Mouse (Mus musculus) fibroblast of lung, adult 2 months (primary cell): ENCODE results near the gene Tex14.

Experiments
- DNase-seq: peaks from one replicate; pipeline ENCODE4 v3.0.0-alpha.2; 2011; ENCODE audit warnings: low read depth

Tex14 gene

DNA sequence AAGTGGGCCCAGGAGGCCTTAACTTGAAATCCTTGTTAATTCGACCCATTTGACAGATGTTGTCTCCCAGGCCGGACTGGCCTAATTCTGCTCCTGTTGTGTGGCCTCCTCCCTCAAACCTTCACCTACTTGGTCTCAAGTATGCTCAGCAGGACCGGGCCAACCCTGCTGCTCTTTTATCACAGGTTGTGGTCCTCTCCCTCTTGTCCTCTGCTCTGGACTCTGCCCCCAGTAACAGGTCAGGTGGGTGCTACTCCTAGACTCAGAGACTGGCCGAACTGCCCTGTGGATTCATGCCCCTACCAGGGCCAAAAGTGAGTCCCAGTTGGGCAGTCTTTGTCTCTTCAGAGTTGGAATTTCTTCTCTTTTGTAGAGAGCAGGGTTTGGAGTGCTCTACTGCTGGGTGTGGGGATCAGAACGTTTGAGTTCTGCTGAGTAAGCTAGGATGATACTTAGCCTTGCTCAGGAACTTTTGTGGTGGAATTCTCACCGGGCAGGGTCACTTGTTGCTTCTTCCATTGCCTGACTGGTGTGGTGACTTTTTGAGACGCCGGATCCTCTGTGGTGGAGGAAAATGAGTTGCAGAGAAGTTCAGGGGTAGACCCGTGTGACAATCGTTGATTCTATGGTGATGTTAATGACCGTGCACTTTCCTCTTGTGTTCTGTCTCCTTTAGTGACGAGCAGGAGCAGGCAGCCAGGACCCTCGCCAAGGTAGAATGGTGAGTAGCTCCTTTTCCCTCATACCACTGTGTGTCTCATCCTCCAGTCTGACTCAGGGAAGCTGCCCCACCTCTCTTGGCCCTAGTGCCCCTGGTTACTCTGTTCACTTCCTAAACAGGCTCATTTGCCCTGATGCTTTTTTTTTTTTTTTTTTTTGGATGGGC is 188.1 kb downstream of the Tex14 start:
- no peak for DNase-seq

DNA sequence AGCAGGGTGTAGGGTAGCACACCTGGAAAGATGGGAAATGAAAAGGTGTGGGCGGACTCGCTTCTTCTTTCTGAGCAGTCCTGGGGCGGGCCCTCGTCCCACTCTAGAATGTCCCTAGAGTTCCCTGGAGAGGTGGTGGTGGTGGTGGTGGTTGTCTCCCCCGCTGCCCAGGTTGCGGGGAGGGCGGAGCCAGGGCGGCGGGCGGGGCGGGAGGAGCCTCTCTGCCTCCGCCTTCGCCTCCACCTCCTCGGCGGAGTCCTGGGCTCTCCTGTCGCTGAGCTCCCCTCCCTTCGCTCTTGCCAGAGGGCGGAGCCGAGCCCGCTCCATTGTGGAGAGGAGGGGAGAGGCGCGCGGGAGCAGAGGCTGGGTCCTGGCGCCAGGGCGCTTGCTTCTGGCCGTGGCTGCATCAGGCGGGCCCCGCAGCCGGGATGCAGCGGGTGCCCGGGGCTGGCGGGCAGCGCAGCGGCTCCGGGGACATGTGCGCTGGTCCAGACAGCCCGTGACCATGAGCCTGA is 190.5 kb downstream of the Tex14 start:
- peak; percentile 66 for DNase-seq

DNA sequence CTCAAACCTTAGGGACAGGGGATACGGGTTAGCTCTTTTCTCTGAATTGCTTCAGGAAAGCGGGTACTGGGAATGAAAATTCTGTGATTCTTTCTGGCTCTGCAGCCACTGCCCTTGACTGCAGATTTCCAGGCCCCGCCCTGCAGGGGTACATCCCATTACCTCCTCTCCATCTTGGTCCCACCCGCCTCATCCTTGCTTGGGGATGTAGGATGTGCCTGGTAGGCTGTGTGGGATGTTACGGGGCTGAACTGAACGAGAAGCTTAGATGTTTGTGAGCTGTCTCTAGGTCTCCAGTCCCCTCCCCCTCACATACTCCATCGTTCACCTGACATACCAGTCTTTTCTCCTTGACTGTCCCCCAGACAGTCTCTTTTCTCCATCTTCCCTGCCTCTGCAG is 191.1 kb downstream of the Tex14 start:
- DNase-seq, result no peak

GRCm38 (mm10) chr11:87596492-87596891 is 191.6 kb downstream of the Tex14 start:
- no peak for DNase-seq

- DNase-seq, result no peak
Observed at GRCm38 (mm10) chr11:87597061-87597460, 192.2 kb downstream of the Tex14 start.

DNA sequence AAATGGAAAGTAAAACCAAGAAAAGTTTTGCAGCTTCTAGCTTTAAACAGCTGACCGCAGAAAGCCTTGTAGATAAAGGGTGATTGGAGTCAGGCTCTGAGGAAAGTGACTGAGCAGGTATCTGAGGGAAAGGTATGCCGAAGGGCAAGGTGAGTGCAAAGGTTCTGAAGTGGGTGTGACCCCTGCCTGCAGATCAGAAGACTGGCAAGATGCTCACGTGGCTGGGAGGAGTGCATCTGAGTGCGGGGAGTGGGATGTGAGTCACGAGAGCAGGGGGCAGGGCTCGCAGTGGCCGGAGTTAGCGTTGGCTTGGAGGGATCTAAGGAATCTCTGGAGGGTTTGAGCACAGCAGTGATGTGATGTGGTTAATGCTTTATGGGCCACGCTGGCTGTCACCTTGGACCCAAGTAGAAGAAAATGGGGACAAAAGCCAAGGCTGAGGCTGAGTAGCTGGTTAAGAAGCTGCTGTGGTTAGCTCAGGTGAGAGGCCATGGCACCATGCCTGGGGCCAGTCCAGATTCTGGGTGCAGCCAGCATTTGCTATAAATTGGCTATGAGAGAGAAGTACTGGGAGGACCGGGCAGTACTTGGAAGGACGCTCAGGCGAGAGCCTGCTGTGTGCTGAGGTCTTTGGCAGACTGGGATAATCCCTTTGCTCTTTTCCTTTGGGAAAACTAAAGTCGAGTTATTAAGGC is 194.7 kb downstream of the Tex14 start:
- DNase-seq, result no peak

DNA sequence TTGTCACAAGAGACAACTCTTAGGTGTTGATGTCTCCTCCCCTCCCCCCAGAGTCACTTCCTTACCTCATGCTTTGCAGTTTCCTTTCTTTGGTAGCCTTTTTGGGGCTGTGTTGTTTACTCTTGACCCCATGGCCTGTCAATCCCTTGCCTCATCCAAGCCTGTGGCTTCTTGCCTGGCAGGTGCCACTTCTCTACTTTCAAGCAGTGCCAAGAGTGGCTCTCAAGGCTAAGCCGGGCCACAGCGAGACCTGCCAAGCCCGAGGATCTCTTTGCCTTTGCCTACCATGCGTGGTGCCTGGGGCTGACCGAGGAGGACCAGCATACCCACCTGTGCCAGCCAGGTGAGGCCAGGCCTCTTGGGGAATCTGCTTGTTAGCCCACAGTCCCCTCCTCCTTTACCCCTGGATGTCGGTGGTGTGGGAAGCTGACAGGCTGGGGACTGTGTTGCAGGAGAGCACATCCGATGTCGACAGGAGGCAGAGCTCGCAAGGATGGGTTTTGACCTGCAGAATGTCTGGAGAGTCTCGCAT is 195.5 kb downstream of the Tex14 start:
- no peak for DNase-seq

- no peak for DNase-seq
Observed at GRCm38 (mm10) chr11:87602234-87602633, 197.4 kb downstream of the Tex14 start.

DNA sequence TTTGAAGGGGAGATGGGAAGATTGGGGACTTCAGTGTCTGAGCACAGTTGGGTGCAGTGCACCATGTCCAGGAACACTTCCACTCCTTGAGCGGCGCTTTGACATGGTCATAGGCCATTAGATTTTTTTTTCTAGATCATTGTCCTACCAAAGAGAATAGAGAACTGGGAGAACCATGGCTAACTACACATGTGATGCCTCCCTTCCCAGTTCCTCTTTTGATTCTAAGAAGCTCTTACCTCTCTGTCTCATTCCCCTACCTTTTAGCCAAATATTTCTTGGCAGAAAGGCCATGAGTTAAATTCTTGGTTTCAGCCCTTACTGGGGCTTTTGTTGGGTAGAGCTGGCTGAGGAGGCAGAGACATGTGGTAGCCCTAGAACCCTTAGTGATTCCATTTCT is 198.7 kb downstream of the Tex14 start:
- no peak for DNase-seq
